Mouse (Mus musculus) heart, embryonic 11.5 days (tissue): ENCODE data around the gene Zfp219. TPM values are rescaled to one million over a fixed set of nuclear protein-coding genes. Genes with fewer than 3 reads are reported as not detected.

Source experiments
- ATAC-seq: fragments of 200-750 bp; cut with Nextera tagmentation; replicated peaks from 2 replicates; pipeline ENCODE4 v1.8.0; 2017; ENCODE audit warnings: moderate library complexity; ENCODE audit not compliant: insufficient number of reproducible peaks, low FRiP score, low TSS enrichment
- H3K27ac ChIP-seq: fragments of 300-500 bp; sonication (generic); 2 replicates; pipeline ENCODE4 v1.5.1; 2014; ENCODE audit warnings: mild to moderate bottlenecking, low read depth, low read length
- H3K27me3 ChIP-seq: fragments of 300-500 bp; sonication (generic); 2 replicates; pipeline ENCODE4 v1.6.1; 2014; ENCODE audit warnings: mild to moderate bottlenecking, low read length, mixed read lengths; ENCODE audit not compliant: control insufficient read depth, insufficient read depth
- H3K36me3 ChIP-seq: fragments of 300-500 bp; sonication (generic); 2 replicates; pipeline ENCODE4 v1.6.1; 2014; ENCODE audit warnings: mild to moderate bottlenecking, low read length, moderate library complexity, mixed read lengths; ENCODE audit not compliant: control insufficient read depth, insufficient read depth
- H3K4me1 ChIP-seq: fragments of 300-500 bp; sonication (generic); 2 replicates; pipeline ENCODE4 v1.6.1; 2014; ENCODE audit warnings: low read length; ENCODE audit not compliant: control insufficient read depth, insufficient read depth
- H3K4me2 ChIP-seq: fragments of 300-500 bp; sonication (generic); 2 replicates; pipeline ENCODE4 v1.6.1; 2014; ENCODE audit warnings: mild to moderate bottlenecking, moderate library complexity
- H3K4me3 ChIP-seq: fragments of 300-500 bp; sonication (generic); 2 replicates; pipeline ENCODE4 v1.5.1; 2014; ENCODE audit warnings: low read depth, low read length
- H3K9ac ChIP-seq: fragments of 300-500 bp; sonication (generic); 2 replicates; pipeline ENCODE4 v1.6.1; 2014; ENCODE audit warnings: mild to moderate bottlenecking, low read depth, low read length, moderate library complexity
- H3K9me3 ChIP-seq: fragments of 300-500 bp; sonication (generic); replicated peaks from 2 replicates; pipeline ENCODE4 v1.6.1; 2016; ENCODE audit warnings: low read length; ENCODE audit not compliant: control insufficient read depth
- WGBS: fragments of 180-500 bp; shearing (Covaris S2); extraction: QIAGEN DNeasy Blood & Tissue Kit; methylation state at CpG from one replicate; pipeline ENCODE4 v1.1.7; 2014; ENCODE audit not compliant: insufficient replicate concordance; 5-methylcytosine and 5-hydroxymethylcytosine counted together
- polyA plus RNA-seq: library from polyadenylated mRNA; unstranded; fragments of >200 nt; fragmentation: Nextera tagmentation; extraction: Ambion mirVana; gene quantifications from 2 replicates; pipeline ENCODE4 v1.2.1, GENCODE M21; 2014

Zfp219 gene
- polyA plus RNA-seq, 1 experiment from 2014 or later = 22.0 TPM

GRCm38 (mm10) chr14:52015445-52016100 lies 5.0 kb downstream of the Zfp219 start, which contains the start of gene Tmem253:
TSS of gene Tmem253 (plus strand) at chr14:52015658.
- WGBS = 30% methylated on average over 6 of the region's 6 CpGs
- H3K36me3 ChIP-seq = no peaks in the 10 kb centered on the region
- peak within 1 kb of the TSS; percentile 86 for H3K9ac ChIP-seq
- H3K9me3 ChIP-seq = no peaks in the 10 kb centered on the region
- no peak for ATAC-seq
- H3K4me1 ChIP-seq = peaks cover 39% of the 10 kb centered on the region
- peak within 1 kb of the TSS; percentile 75 for H3K4me3 ChIP-seq
- H3K27me3 ChIP-seq = no peaks in the 10 kb centered on the region
- H3K27ac ChIP-seq = peak within 1 kb of the TSS; percentile 98
- H3K4me2 ChIP-seq = peak within 1 kb of the TSS; percentile 85

- H3K36me3 ChIP-seq = no peaks in the 10 kb centered on the region
Measured at GRCm38 (mm10) chr14:52014761-52015311, 5.7 kb downstream of the Zfp219 start.

GRCm38 (mm10) chr14:52014271-52014760 lies 6.2 kb downstream of the Zfp219 start:
- Histone ChIP-seq H3K4me2 (peak overlapping the region; percentile 85), H3K36me3 (peaks cover 5% of the 10 kb centered on the region; the same call in 1 of the 2 replicates), H3K27me3 (no peaks in the 10 kb centered on the region), H3K9ac (peak overlapping the region; percentile 86), H3K9me3 (no peaks in the 10 kb centered on the region), H3K4me3 (peak overlapping the region; percentile 75), H3K4me1 (peaks cover 50% of the 10 kb centered on the region), H3K27ac (peak overlapping the region; percentile 98)
- ATAC-seq = peak; percentile 60
- 1% methylated on average over 14 of the region's 80 CpGs for WGBS

More at GRCm38 (mm10) chr14:52014761-52015311, 5.7 kb downstream of the Zfp219 start:
- peak; percentile 49 for ATAC-seq
- 1% methylated on average over 14 of the region's 28 CpGs for WGBS
- H3K4me1 ChIP-seq = peaks cover 46% of the 10 kb centered on the region
- H3K9ac ChIP-seq = peak overlapping the region; percentile 86
- H3K4me2 ChIP-seq = peak overlapping the region; percentile 85
- H3K4me3 ChIP-seq = peak overlapping the region; percentile 75
- H3K9me3 ChIP-seq = no peaks in the 10 kb centered on the region
- H3K27me3 ChIP-seq = no peaks in the 10 kb centered on the region
- H3K27ac ChIP-seq = peak overlapping the region; percentile 98

- peak overlapping the region; percentile 85 for H3K4me2 ChIP-seq
- no peak; the same call in 1 of the 2 replicates for ATAC-seq
- peak overlapping the region; percentile 86 for H3K9ac ChIP-seq
- peak overlapping the region; percentile 98 for H3K27ac ChIP-seq
- H3K36me3 ChIP-seq = peaks cover 8% of the 10 kb centered on the region; the same call in 1 of the 2 replicates
- no peaks in the 10 kb centered on the region for H3K27me3 ChIP-seq
- WGBS = 3% methylated on average over 16 of the region's 24 CpGs
- peak overlapping the region; percentile 75 for H3K4me3 ChIP-seq
- peaks cover 50% of the 10 kb centered on the region for H3K4me1 ChIP-seq
- no peaks in the 10 kb centered on the region for H3K9me3 ChIP-seq
Measured at GRCm38 (mm10) chr14:52013771-52014219, 6.7 kb downstream of the Zfp219 start.

GRCm38 (mm10) chr14:52013021-52013610 lies 7.4 kb downstream of the Zfp219 start:
- peak overlapping the region; percentile 86 for H3K9ac ChIP-seq

GRCm38 (mm10) chr14:52012553-52012952 lies 8.0 kb downstream of the Zfp219 start:
- WGBS = 87% methylated on average over 5 of the region's 5 CpGs
- Histone ChIP-seq H3K4me2 (no peak overlapping the region), H3K9me3 (no peaks in the 10 kb centered on the region), H3K9ac (no peak overlapping the region), H3K4me3 (no peak overlapping the region), H3K36me3 (peaks cover 14% of the 10 kb centered on the region), H3K4me1 (peaks cover 50% of the 10 kb centered on the region), H3K27me3 (no peaks in the 10 kb centered on the region), H3K27ac (no peak overlapping the region)
- ATAC-seq = no peak

More at GRCm38 (mm10) chr14:52013021-52013610, 7.4 kb downstream of the Zfp219 start:
- Histone ChIP-seq H3K4me3 (peak overlapping the region; percentile 75), H3K36me3 (peaks cover 14% of the 10 kb centered on the region), H3K27ac (peak overlapping the region; percentile 98), H3K27me3 (no peaks in the 10 kb centered on the region), H3K4me1 (peaks cover 50% of the 10 kb centered on the region), H3K4me2 (peak overlapping the region; percentile 85), H3K9me3 (no peaks in the 10 kb centered on the region)
- ATAC-seq = no peak
- WGBS = 72% methylated on average over 8 of the region's 8 CpGs

- Histone ChIP-seq H3K4me3 (no peak overlapping the region), H3K4me2 (no peak overlapping the region), H3K36me3 (peaks cover 16% of the 10 kb centered on the region), H3K27me3 (no peaks in the 10 kb centered on the region), H3K9ac (no peak overlapping the region), H3K4me1 (peaks cover 50% of the 10 kb centered on the region), H3K9me3 (no peaks in the 10 kb centered on the region), H3K27ac (no peak overlapping the region)
- WGBS = 84% methylated on average over 4 of the region's 4 CpGs
- ATAC-seq = no peak
Measured at GRCm38 (mm10) chr14:52012085-52012484, 8.4 kb downstream of the Zfp219 start.

- Histone ChIP-seq H3K4me2 (peak overlapping the region; percentile 50; the same call in 1 of the 2 replicates), H3K9me3 (no peaks in the 10 kb centered on the region), H3K27me3 (no peaks in the 10 kb centered on the region), H3K27ac (no peak overlapping the region), H3K9ac (no peak overlapping the region), H3K4me1 (peaks cover 50% of the 10 kb centered on the region), H3K36me3 (peaks cover 17% of the 10 kb centered on the region), H3K4me3 (no peak overlapping the region)
- no peak for ATAC-seq
- WGBS = 64% methylated on average over 1 of the region's 1 CpGs
Measured at GRCm38 (mm10) chr14:52011683-52012082, 8.8 kb downstream of the Zfp219 start.
